Mouse (Mus musculus) midbrain, embryonic 15.5 days (tissue): ENCODE results near the gene Supt4a. TPM values are rescaled to one million over a fixed set of nuclear protein-coding genes. Genes with fewer than 3 reads are reported as not detected.

ENCODE experiments used
- ATAC-seq: fragments of 200-750 bp; cut with Nextera tagmentation; replicated peaks from 2 replicates; pipeline ENCODE4 v1.8.0; 2017; ENCODE audit warnings: moderate TSS enrichment
- H3K27ac ChIP-seq: fragments of 300-500 bp; sonication (generic); 2 replicates; pipeline ENCODE4 v1.5.1; 2015; ENCODE audit warnings: mild to moderate bottlenecking, inconsistent platforms
- H3K27me3 ChIP-seq: fragments of 300-500 bp; sonication (generic); replicated peaks from 2 replicates; pipeline ENCODE4 v1.6.1; 2015; ENCODE audit warnings: inconsistent platforms
- H3K36me3 ChIP-seq: fragments of 300-500 bp; sonication (generic); replicated peaks from 2 replicates; pipeline ENCODE4 v1.6.1; 2015; ENCODE audit warnings: inconsistent platforms
- H3K4me1 ChIP-seq: fragments of 300-500 bp; sonication (generic); 2 replicates; pipeline ENCODE4 v1.6.1; 2015; ENCODE audit warnings: inconsistent platforms
- H3K4me2 ChIP-seq: fragments of 300-500 bp; sonication (generic); 2 replicates; pipeline ENCODE4 v1.6.1; 2015; ENCODE audit warnings: inconsistent platforms, mild to moderate bottlenecking, moderate library complexity
- H3K4me3 ChIP-seq: fragments of 300-500 bp; sonication (generic); 2 replicates; pipeline ENCODE4 v1.5.1; 2015; ENCODE audit warnings: mild to moderate bottlenecking, inconsistent platforms
- H3K9ac ChIP-seq: fragments of 300-500 bp; sonication (generic); 2 replicates; pipeline ENCODE4 v1.6.1; 2015; ENCODE audit warnings: mild to moderate bottlenecking, inconsistent platforms
- H3K9me3 ChIP-seq: fragments of 300-500 bp; sonication (generic); 2 replicates; pipeline ENCODE4 v1.6.1; 2016; ENCODE audit warnings: inconsistent platforms
- WGBS: fragments of 180-500 bp; shearing (Covaris S2); methylation state at CpG from one replicate; pipeline ENCODE4 v1.1.7; 2015; ENCODE audit warnings: mixed read lengths; 5-methylcytosine and 5-hydroxymethylcytosine counted together
- polyA plus RNA-seq: library from polyadenylated mRNA; unstranded; fragments of >200 nt; fragmentation: Nextera tagmentation; extraction: Ambion mirVana; gene quantifications from 2 replicates; pipeline ENCODE4 v1.2.1, GENCODE M21; 2015

Gene Supt4a
- polyA plus RNA-seq, 1 experiment from 2014 or later, result 136 TPM

GRCm38 (mm10) chr11:87756251-87756820 lies 19.0 kb downstream of the Supt4a start:
- 84% methylated on average over 15 of the region's 15 CpGs for WGBS
- H3K4me2 ChIP-seq, result no peak overlapping the region
- no peak overlapping the region for H3K27ac ChIP-seq
- H3K27me3 ChIP-seq, result no peaks in the 10 kb centered on the region
- no peak overlapping the region for H3K9ac ChIP-seq
- peaks cover 19% of the 10 kb centered on the region for H3K4me1 ChIP-seq
- no peaks in the 10 kb centered on the region for H3K9me3 ChIP-seq
- ATAC-seq, result no peak
- H3K4me3 ChIP-seq, result no peak overlapping the region
- H3K36me3 ChIP-seq, result no peaks in the 10 kb centered on the region

- Histone ChIP-seq H3K36me3 (no peaks in the 10 kb centered on the region), H3K4me1 (peaks cover 28% of the 10 kb centered on the region), H3K9ac (no peak overlapping the region), H3K9me3 (no peaks in the 10 kb centered on the region), H3K4me2 (no peak overlapping the region), H3K27ac (no peak overlapping the region), H3K27me3 (no peaks in the 10 kb centered on the region), H3K4me3 (no peak overlapping the region)
- WGBS, result 88% methylated on average over 25 of the region's 25 CpGs
- ATAC-seq, result no peak
Measured at GRCm38 (mm10) chr11:87757001-87757954, 19.9 kb downstream of the Supt4a start.

GRCm38 (mm10) chr11:87758161-87758911 lies 21.0 kb downstream of the Supt4a start:
- Histone ChIP-seq H3K4me2 (no peak overlapping the region), H3K4me1 (peaks cover 39% of the 10 kb centered on the region), H3K36me3 (no peaks in the 10 kb centered on the region), H3K27me3 (no peaks in the 10 kb centered on the region), H3K27ac (no peak overlapping the region), H3K9ac (no peak overlapping the region), H3K9me3 (no peaks in the 10 kb centered on the region), H3K4me3 (no peak overlapping the region)
- no peak for ATAC-seq
- 78% methylated on average over 7 of the region's 7 CpGs for WGBS

- H3K27me3 ChIP-seq, result no peaks in the 10 kb centered on the region
- H3K9me3 ChIP-seq, result no peaks in the 10 kb centered on the region
- peak overlapping the region; percentile 63; the same call in 1 of the 2 replicates for H3K4me3 ChIP-seq
- H3K4me2 ChIP-seq, result no peak overlapping the region
- ATAC-seq, result no peak
- WGBS, result 77% methylated on average over 4 of the region's 4 CpGs
- H3K36me3 ChIP-seq, result no peaks in the 10 kb centered on the region
- H3K9ac ChIP-seq, result no peak overlapping the region
- H3K27ac ChIP-seq, result peak overlapping the region; percentile 95; the same call in 1 of the 2 replicates
- H3K4me1 ChIP-seq, result peaks cover 41% of the 10 kb centered on the region
Measured at GRCm38 (mm10) chr11:87758957-87759608, 21.7 kb downstream of the Supt4a start.

GRCm38 (mm10) chr11:87759609-87760005 lies 22.3 kb downstream of the Supt4a start:
- WGBS, result 3% methylated on average over 3 of the region's 3 CpGs
- H3K9ac ChIP-seq, result peak overlapping the region; percentile 74
- no peak for ATAC-seq
- H3K9me3 ChIP-seq, result no peaks in the 10 kb centered on the region
- peak overlapping the region; percentile 91 for H3K4me2 ChIP-seq
- peaks cover 42% of the 10 kb centered on the region for H3K4me1 ChIP-seq
- H3K27ac ChIP-seq, result peak overlapping the region; percentile 95
- H3K27me3 ChIP-seq, result no peaks in the 10 kb centered on the region
- peak overlapping the region; percentile 63 for H3K4me3 ChIP-seq
- no peaks in the 10 kb centered on the region for H3K36me3 ChIP-seq

- ATAC-seq, result peak; percentile 86
- Histone ChIP-seq H3K27ac (peak within 1 kb of the TSS; percentile 95), H3K27me3 (no peaks in the 10 kb centered on the region), H3K4me2 (peak within 1 kb of the TSS; percentile 91), H3K36me3 (no peaks in the 10 kb centered on the region), H3K4me3 (peak within 1 kb of the TSS; percentile 63), H3K4me1 (peaks cover 51% of the 10 kb centered on the region), H3K9me3 (no peaks in the 10 kb centered on the region), H3K9ac (peak within 1 kb of the TSS; percentile 74)
- WGBS, result 3% methylated on average over 23 of the region's 23 CpGs
Measured at GRCm38 (mm10) chr11:87760301-87761081, 23.1 kb downstream of the Supt4a start, which contains the start of gene Tspoap1. Gene Tspoap1 (plus strand): TSS chr11:87760541.

GRCm38 (mm10) chr11:87761181-87761721 lies 23.9 kb downstream of the Supt4a start:
- H3K9ac ChIP-seq, result peak overlapping the region; percentile 74
- H3K36me3 ChIP-seq, result no peaks in the 10 kb centered on the region
- peak overlapping the region; percentile 95 for H3K27ac ChIP-seq
- peak overlapping the region; percentile 63 for H3K4me3 ChIP-seq
- no peak for ATAC-seq
- H3K4me1 ChIP-seq, result peaks cover 57% of the 10 kb centered on the region
- H3K27me3 ChIP-seq, result no peaks in the 10 kb centered on the region
- no peaks in the 10 kb centered on the region for H3K9me3 ChIP-seq
- peak overlapping the region; percentile 91 for H3K4me2 ChIP-seq
- 50% methylated on average over 11 of the region's 11 CpGs for WGBS

GRCm38 (mm10) chr11:87761806-87762701 lies 24.7 kb downstream of the Supt4a start:
- Histone ChIP-seq H3K9me3 (no peaks in the 10 kb centered on the region), H3K27ac (peak overlapping the region; percentile 2; the same call in 1 of the 2 replicates), H3K4me2 (peak overlapping the region; percentile 91), H3K9ac (peak overlapping the region; percentile 74), H3K36me3 (no peaks in the 10 kb centered on the region), H3K4me3 (peak overlapping the region; percentile 63), H3K4me1 (peaks cover 57% of the 10 kb centered on the region), H3K27me3 (no peaks in the 10 kb centered on the region)
- 77% methylated on average over 14 of the region's 14 CpGs for WGBS
- ATAC-seq, result no peak

- H3K4me2 ChIP-seq, result peak overlapping the region; percentile 91
- no peaks in the 10 kb centered on the region for H3K36me3 ChIP-seq
- no peaks in the 10 kb centered on the region for H3K27me3 ChIP-seq
- 38% methylated on average over 12 of the region's 12 CpGs for WGBS
- ATAC-seq, result no peak
- H3K4me1 ChIP-seq, result peaks cover 57% of the 10 kb centered on the region
- H3K9ac ChIP-seq, result peak overlapping the region; percentile 74
- no peaks in the 10 kb centered on the region for H3K9me3 ChIP-seq
- H3K27ac ChIP-seq, result peak overlapping the region; percentile 84
- peak overlapping the region; percentile 63 for H3K4me3 ChIP-seq
Measured at GRCm38 (mm10) chr11:87762702-87763385, 25.5 kb downstream of the Supt4a start.

- H3K9ac ChIP-seq, result peak overlapping the region; percentile 74
- H3K27ac ChIP-seq, result peak overlapping the region; percentile 84
- H3K4me3 ChIP-seq, result peak overlapping the region; percentile 63
- H3K27me3 ChIP-seq, result no peaks in the 10 kb centered on the region
- ATAC-seq, result peak; percentile 69
- peak overlapping the region; percentile 91 for H3K4me2 ChIP-seq
- H3K4me1 ChIP-seq, result peaks cover 57% of the 10 kb centered on the region
- under 1% methylated on average over 17 of the region's 17 CpGs for WGBS
- 0 out of 2 replicates have a peak, but pooled peaks cover 4% of the 10 kb centered on the region for H3K36me3 ChIP-seq
- no peaks in the 10 kb centered on the region for H3K9me3 ChIP-seq
Measured at GRCm38 (mm10) chr11:87763511-87763987, 26.2 kb downstream of the Supt4a start.
